Mouse (Mus musculus) 3T3-L1 (cell line): ENCODE measurements around the gene Cd83.

Experiments used
- DNase-seq: peaks from one replicate; pipeline ENCODE4 v3.0.0-alpha.2; 2015; ENCODE audit warnings: low read depth, low spot score

Cd83 gene

DNA sequence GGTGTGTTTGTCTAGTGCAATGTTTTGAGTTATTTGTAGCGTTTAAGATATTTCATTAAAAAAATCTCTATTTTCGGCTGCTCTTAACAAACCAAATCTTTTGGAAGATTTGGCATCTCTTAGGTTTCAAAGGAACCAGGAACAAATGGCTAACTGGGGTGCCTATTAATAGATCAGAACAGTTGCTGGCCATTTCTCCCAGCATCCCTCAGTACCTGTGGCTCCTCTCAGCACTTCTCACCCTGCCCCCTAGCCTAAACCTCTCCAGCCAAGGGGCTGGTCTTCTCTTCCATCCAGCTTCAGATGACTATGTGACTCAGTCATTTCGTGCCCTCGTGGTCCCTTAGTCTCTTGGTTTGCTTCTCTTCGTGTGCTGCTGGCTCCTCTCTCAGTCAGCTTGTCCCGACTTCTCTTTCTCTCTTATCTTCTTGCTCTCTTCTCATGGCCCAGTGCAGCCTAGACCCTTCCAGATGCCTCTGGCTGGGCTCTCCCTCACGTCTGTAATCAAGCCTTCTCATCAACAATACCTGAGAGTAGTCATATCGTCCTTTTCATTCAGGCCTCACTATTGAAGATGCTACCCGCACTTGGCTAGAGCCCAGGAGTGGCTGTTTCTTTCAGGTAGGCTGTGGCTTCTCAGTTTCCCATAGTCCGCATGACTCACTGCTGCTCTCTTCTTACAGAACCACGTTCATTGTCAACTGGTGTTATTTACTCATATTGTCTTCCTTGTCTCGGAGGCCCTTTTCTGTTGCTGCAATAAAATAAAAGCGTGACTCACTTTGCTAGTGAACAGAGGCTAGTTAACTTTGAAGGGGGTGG, 9.8 kb upstream of the Cd83 start:
- peak; percentile 62 for DNase-seq

DNA sequence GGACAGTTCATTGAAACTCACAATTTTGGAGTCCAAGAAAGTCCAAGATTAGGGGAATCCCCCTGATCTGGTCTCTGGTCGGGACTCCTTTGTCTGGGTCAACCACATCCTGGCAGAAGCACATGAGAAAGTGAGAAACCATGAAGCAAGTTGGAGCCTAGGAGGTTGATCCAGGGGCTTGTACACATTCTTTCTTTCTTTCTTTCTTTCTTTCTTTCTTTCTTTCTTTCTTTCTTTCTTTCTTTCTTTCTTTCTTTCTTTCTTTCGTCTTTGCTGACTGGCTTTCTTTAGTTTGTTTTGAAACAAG, 9.2 kb upstream of the Cd83 start:
- DNase-seq = no peak

DNA sequence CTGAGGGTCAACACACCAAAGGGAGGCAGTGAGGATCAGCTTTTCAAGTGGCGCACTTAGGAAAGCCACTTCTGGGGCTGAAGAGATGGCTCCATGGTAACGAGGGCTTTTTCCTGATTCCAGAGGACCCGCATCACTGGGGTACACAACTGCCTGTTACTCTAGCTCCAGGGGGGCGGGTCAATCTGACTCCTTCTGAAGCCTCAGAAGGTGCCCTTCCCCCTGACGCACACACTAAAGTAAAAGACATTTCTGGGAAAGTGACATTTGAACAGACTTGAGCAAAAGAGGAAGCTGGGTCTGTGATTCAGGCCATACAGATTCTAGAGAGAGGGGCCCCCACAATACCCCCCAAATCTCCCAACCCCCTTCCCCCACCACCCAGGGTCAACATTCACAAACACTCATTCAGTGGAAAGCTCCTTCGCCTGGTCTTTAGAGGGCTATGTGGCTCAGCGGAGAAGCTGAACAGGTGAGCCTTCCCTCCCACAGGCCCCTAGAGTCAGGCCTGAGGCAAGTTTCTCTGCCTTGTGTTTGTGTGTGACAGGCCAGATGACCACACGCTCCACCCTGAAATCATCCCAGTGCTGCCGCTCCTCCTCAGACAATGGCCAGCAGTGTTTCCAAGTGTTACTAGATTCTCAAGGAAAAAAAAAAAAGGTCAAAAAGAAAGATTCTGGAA, 7.1 kb upstream of the Cd83 start:
- DNase-seq = no peak

DNA sequence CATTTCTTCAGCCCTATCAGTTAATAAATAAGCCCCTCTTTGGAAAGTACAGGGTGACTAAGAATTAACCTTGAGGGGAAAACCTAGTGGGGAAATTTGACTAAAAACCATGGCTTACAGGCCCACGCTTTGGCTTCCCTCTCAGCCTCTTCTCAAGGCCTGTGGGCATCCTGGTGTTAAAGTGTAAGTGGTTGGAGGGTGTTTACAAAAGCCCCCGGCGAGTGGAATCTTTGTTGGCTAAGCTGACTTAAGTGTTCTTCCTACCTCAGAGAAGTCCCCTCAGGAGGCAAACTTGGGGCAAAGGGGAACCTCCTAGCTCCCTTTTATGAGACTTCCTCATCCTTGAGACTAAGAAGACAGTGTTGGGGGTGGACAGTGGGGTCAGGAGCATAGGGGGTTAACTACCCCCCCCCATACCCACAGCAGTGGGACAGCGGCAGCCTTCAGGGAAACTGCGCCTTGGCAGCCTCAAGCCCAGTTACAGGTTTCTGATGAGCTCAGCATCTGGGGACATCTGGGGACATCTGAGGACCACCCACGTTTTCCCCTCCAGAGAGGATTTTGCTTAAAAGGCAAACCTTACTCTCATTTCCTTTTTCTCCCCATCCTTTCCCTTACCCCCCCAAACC, 6.4 kb upstream of the Cd83 start:
- no peak for DNase-seq

DNA sequence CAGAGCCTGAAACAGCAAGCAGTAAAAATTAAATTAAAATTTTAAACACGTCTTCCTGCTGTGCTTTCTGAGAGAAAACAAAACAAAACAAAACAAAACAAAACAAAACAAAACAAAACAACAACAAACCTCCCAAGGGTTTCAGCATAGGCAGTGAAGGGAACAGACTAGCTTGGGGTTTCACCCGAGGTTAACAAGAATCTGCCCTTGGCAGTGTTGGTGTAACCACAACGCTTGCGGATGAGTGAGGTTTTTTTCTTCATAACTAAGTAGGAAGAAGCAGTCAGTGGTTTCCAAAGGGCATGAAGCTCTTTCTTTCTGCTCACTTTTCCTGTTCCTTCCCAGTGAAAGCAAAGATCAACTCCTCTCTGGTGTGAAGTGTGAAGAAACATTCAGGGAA, 5.6 kb upstream of the Cd83 start:
- DNase-seq = peak; percentile 6

DNA sequence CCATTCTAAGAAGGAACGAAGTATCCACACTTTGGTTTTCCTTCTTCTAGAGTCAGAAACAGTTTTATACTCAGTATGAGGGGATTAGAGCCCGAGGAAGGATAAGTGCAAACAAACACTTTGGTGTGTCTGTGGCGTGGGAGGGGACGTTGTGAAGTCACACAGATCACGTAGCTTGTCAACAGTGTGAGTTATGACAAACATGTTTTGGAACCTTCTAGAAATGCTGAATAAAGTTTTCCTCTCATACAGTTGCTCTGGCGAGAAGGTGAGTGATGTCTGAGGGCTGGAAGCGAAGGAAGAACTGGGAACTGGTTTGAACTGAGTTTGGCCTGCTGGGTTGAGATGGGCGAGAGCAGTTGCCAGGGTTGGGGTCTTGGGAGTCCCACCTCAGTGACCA, 4.5 kb upstream of the Cd83 start:
- no peak for DNase-seq

DNA sequence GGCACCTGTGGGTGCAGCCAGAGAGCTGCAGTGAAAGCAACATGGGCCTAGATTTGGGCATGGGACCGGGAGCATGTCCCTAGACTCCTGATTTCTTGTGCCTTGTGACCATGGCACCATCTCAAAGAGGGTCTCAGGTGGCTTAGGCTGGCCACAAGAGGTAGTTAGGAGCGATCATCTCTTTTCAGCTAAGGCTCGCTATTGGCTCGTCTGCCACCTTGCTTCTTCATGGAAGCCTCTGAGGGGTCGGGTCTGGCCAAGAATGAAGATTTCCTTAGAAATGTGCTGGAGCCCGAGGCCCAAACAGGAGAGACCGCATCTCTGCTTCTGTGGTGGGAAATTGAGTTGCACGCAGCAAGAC, 1.1 kb downstream of the Cd83 start:
- DNase-seq = no peak

DNA sequence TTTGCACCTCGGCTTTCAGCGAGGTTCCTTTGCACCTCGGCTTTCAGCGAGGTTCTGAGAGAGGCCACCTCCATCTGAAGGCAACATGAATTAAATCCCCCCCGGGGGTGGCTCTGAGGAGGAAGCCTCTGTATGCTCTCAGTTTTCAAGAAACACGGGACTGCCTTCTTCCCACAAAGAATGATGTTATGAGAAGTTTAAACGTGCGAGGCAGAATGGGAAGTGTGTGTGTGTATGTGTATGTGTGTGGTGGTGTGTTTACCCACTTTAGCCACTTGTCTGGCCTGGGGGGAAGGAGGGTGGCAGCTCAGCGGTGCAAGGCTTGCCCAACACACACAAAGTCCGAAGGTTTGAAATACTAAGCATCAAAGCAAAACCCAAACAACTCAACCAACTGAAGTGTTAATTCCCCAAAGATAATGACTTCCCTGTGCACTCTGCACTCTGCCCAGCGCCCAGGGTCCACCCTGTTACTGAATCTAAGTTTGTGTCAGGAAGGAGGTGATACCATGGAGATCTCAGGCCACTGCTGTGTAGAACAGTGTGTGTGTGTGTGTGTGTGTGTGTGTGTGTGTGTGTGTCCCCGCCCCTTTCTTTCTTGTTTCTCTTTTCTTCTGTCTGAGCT, 1.7 kb downstream of the Cd83 start:
- DNase-seq = no peak

DNA sequence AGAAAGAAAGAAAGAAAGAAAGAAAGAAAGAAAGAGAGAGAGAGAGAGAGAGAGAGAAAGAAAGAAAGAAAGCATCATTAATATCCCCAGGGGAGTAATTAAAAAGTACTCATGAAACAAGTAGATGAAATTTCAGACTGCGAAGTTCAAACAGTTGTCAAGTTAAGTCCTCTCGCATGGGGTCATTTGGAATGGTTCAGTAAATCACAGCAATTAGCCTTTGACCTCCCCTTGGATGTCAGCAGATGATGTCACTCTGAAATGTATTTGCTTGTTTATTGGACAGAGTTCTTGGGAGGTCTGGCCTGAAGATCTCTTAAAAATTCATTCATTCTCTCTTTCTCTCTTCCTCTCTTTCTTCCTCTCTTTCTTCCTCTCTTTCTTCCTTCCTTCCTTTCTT, 2.7 kb downstream of the Cd83 start:
- no peak for DNase-seq

DNA sequence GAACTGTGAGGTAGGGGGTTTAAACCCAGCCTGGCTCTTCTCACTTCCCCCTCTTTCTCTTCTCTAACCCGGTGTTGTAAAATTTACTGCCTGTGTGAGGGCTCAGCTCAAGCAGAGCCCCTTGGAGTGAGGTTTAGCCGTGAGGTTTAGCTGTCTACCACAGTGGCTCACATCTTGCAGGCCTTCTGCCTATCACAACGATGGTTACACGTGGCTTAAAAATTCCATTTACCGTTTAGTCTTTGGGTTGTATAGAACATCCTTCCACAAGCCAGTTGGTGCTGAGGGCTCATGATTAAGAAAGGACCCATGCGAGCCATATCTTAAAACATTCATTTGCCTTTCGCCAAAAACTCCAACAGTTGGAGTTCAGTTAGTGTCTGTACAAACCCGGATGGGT, 3.5 kb downstream of the Cd83 start:
- no peak for DNase-seq

DNA sequence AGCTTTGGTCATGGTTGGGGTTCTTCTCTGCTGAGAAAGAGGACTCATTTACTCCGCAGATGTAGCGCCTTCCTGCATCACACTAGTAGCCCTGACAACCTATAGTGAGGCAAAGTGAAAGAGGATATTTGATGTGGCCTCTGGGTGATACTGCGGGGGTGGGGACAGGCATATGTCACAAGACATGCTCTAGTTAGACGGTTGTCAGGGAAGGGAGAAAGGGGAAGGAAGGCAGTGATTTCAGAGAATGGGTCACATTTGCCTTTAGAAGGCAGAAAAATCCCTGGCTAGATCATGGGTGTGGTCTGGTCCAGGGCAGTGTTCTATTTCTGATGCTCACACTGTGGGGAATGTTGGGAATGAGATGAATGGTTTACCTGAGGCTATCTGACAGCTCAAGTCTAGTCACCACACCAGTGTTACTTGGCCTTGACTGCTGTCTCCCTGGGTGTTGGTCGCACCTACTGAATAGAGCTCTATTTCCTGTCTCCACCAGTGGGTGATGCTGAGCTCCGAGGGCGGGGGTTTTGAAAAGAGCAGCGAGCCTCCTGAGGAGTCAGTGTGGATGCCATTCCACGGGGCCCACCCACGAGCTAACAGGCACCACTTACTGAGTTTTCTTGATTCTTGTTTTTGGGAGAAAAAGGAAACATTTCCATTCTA, 4.5 kb downstream of the Cd83 start:
- DNase-seq = no peak

DNA sequence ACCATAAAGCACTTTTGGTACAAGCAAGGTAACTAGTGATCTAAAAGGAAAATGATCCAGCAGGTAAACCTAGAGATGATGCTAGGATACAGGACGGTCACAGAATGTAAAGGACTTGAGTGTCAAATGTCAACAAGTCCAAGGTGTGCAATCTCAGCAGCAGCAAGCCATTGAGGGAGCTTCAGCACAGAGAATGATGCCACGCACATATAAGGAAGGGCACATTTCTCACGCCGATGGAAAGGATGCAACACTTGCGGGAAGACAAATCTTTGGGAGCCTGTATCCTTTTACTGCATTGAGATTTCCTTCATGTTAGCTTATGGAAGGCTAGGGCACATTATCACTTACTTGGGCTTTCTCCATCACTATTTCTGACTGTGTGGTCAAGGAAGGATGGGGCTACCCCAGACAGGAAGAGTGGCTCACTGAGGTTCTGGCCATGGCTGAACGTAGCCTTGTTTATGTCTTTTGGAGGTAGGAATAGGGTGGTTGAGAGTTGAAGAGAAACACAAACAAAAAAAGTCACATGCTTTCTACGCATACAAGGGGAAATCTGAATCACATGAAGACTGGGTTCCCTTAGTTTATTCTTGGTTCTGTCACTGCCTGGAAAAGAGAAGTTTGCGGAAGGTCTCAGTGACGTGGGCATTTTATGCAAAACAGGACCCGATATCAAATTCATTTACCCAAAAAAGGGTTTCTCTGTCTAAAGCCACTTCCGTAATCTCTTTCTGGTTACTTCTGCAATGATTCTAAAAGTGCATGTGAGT, 5.8 kb downstream of the Cd83 start:
- DNase-seq = no peak

DNA sequence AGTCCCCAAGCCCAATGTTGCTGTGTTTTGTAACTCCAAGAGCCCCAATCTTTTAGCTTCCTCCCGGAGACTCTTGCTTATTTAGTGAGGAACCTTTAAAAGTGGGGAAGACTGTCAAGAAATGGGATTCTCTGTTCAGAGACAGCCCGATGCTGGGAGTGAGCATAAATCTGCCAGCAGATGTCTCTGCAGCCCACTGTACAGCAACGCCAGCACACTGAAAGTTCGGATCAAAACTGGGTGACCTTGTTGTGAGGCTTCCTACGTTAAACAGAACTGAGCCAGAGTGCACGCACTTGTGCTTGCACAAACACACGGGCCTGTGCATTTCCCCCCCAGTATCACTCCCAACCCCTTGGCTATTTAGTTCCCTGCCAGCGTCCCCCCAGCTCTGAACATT, 10.8 kb downstream of the Cd83 start:
- DNase-seq = peak; percentile 3

DNA sequence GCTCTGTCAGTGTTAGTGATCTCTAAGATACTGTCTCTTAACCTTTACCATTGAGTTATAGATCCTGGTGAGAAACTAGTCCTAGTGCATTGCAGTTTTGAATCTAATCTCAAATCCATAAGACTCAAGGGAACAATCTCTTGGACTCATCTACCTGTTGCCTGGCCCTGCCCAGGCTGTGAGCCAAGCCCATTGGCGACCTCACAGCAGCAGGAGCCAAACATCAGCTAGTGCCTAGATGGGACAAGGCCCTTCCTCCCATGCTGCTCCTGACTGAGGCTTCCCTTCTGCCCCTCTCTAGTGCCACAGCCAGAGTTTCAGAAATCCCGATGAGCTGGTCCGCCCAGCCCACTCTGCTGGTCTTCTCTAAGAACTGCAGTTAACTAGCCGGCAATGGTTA, 14.1 kb downstream of the Cd83 start:
- DNase-seq = no peak

DNA sequence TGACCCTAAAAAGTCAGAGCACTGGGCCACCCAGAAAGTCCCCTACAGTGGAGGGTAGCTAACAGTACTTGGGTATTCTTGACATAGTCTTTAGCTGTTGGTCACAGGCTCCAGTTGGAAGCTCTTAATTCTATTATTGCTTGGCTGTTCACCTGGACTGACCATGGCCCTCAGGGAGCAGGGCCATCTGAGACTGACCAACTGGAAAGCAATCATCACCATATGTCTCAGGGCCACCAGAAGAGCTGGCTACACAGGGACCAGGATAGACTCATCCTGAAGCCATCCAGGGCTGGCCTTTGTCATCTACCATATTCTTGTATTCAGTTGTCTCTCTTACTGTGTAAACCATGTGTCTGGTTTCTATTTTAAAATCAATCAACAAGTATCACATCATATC, 15.6 kb downstream of the Cd83 start:
- no peak for DNase-seq

DNA sequence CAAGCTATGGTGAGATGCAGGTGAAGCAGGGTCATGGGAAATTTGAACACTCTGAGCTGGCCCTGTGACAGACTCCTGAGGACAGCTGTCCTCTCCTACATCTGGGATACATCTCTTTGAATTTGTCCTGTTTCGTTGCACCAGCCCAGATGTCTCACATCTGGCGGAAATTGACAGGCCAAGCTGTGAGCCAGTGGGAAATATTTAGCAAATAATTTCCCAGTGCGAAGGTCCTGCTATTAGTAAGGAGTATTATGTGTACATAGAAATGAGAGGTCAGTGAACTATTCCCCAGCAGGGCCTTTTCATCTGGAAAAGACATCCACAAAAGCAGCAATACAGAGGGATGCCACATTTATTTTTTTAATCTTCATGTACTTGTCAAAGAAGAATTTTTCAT, 17.4 kb downstream of the Cd83 start:
- no peak for DNase-seq

DNA sequence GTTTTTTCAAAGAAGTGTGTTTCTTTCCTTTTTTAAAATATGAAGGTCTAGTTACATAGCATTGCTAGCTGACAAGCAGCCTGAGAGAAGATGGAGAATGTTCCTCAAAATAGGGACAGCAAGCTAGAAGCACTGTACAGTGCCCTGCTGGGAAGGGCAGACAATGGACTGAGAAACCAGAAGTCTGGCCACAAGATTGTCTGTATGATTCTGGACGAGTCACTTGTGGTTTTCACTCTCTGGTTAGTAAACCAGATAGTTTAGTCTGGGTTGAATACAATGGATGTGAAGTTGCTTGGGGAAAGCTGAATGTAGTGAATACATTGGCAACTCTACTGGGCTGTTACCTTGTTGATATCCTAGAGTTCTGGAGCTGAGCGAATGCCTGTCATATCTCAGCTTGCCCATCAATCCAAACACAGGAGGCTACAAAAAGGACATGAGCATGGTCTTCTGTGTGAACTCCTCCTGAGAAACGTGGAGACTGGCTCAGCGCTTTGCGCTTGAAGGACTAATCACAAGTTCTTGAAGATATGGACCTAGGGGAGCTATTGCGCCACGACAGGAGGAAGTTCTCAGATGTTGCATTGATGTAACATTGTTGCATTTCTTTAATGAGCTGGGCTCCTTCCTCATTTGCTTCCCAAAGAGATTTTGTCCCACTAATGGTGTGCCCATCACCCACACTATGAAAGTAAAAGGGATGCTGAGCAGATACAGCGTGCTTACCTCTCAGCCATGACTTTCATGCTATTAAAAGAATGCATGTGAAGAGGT, 18.0 kb downstream of the Cd83 start:
- no peak for DNase-seq

DNA sequence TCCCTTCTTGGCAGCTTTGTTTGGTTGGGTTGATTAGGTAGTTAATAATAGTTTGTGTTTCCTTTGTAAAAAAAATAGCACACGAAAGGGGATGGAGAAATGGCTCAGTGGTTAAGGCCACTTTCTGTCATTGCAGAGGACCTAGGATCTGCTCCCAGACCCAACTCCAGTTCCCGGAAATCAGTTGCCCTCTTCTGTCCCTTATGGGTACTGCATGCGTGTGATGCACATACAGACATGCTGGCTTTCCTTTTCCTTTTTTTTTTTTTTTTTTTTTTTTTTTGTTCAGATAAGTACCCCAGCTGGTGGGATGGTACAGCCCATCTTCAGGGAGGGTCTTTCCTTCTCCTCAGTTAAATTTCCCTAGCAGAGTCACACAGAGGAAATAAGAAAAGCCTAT, 20.1 kb downstream of the Cd83 start:
- peak; percentile 26 for DNase-seq

DNA sequence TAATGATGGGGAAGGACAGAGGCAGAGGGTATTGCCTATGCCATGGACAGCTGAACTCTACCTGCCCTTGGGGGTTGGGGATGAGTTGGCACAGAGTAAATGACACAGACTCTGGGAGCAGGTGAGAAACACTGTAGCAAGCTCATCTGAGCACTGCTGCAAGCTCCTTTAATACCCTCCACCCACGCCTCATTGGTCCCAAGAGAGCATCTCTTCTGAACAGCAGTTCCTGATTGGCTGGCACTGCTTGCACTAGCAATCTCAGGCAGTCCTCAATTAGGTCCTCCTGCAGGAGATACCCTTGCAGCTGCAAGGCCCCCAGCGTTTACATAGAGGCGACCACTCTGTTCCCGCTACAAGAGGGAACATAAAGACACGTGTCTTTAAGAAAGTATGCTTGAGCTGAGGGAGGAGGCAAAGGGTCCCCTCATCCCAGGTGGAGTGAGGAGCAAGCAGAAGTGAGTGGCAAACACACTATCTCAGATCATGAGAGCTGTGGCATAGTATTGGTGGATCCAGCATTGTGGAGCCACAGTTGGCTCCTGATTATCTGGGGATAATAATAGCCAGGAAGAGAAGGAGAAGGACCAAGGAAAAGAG, 20.7 kb downstream of the Cd83 start:
- DNase-seq = no peak
